Mouse (Mus musculus): Measurements from ENCODE around the gene Sft2d2.

Sft2d2 gene

GRCm38 (mm10) chr1:165190571-165191273, 3.5 kb downstream of the Sft2d2 start:
- no peak for DNase-seq (ENCODE audit: low read depth, low spot score)

- DNase-seq (ENCODE audit: low read depth, low spot score), result no peak
These were observed 4.2 kb downstream of the Sft2d2 start for GRCm38 (mm10) chr1:165190068-165190467.

DNA sequence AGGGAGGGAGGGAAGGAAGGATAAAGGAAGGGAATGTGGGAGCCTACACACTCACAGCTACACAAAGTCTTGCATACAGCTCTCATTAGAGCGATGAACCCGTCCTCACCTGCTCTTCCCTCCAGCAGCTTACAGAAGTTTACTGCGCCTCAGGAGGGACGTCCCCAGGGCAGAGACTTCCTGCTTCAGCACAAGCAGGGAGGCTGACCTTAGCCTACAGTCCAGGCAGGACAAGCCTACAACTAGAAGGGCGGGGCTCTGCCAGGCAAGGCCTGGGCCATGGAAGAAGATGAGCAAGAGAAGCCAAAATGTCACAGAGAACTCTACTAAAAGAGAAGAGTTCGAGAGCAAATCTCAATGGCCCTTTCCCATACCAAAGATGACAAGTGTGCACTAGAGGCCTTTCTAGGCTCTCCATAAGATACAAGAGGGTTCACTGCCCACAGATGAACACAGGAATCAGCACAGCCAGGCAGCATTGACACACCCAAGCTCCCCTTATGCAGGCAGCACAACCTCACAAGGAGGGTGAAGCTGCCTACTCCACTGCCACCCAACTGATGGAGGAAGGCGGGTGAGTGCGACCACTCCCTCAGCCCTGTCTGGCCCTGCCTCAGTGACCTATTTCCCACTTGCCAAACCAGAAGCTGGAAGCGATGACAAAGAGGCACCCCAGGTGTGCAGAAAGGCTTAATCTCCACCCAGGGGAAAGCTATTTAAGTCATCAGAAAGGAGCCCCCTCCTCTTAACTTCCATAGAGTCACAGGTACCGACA, 5.2 kb downstream of the Sft2d2 start:
- no peak for DNase-seq (ENCODE audit: low read depth, low spot score)

DNA sequence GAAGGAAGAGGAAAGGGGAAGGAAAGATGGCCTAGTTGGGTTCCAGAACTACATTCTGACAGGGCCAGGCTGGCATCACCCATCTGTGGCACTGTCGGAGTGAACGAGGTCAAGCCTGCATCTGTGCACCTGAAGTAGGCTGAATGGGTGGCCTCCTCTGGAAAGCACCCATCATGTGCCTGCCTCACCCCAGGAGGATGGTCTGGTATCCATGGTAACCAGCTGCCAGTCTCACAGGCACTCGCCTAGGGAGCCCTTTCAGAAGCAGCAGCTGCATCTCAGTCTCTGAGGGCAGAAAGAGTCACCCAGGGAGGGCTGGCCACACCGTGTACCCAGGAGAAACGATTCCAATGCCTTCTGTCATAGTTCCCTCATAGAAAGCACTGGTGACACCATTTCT, 6.9 kb downstream of the Sft2d2 start:
- DNase-seq (ENCODE audit: low read depth, low spot score), result no peak

DNA sequence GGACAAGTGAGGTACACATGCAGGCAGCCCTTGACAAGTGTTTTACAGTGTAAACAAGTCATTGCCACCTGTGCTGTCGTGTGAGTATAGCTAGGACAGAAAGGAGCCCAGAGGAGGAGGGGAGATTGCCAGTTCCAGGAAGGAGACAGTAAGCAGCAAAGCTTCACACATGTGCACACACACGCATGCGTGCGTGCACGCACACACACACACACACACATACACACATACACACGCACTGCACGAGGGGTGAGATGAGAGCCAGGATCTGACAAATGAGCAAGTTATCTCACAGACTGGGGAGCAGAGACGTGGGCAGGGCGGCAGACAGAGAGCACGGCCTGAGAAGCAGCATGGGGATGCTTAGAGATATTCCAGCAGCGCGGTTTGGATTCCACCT, 7.7 kb downstream of the Sft2d2 start:
- DNase-seq (ENCODE audit: low read depth, low spot score), result no peak

- peak; percentile 31 for DNase-seq (ENCODE audit: low read depth, low spot score)
These were observed 9.1 kb downstream of the Sft2d2 start for GRCm38 (mm10) chr1:165185116-165185515.

DNA sequence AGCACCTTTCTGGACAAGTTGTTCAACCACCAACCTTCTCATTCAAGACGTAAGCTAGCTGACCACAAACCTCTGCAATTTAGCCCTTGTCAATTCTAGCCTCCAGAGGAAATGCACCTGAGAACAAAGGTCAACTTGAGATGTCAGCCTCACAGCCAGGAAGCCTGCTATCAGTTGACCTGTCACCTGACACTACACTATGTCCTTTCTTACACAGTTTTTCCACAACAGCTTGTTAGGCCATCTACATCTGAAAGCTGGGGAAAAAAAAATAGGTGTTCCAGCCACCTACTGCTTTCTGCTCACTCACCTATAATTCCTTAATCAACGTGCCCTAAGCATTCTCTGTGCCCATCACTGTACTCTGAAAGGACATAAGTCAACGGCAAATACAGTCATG, 10.1 kb downstream of the Sft2d2 start:
- DNase-seq (ENCODE audit: low read depth, low spot score), result no peak

DNA sequence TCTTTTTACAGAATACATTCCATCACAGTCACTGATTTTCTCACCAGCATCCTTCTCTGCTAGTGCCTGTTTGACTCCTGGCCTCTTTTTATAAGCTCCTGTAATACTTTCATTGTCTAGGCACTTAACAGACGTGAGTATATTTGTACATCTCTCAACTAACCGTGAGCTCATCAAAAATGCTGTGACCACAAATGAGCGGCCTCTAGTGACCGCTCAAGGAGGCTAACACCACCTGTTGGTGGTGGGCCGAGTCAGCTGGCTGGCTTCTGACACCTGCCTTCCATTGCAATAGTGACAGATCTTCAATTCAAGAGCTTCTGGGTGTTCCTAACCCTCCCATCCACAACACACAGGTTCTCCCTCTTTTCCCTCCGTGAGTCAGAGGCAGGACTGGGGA, 10.8 kb downstream of the Sft2d2 start:
- DNase-seq (ENCODE audit: low read depth, low spot score), result no peak

- DNase-seq (ENCODE audit: low read depth, low spot score), result no peak
These were observed 14.9 kb downstream of the Sft2d2 start for GRCm38 (mm10) chr1:165179321-165179720.

GRCm38 (mm10) chr1:165178075-165178474, 16.2 kb downstream of the Sft2d2 start:
- DNase-seq (ENCODE audit: low read depth, low spot score), result no peak

DNA sequence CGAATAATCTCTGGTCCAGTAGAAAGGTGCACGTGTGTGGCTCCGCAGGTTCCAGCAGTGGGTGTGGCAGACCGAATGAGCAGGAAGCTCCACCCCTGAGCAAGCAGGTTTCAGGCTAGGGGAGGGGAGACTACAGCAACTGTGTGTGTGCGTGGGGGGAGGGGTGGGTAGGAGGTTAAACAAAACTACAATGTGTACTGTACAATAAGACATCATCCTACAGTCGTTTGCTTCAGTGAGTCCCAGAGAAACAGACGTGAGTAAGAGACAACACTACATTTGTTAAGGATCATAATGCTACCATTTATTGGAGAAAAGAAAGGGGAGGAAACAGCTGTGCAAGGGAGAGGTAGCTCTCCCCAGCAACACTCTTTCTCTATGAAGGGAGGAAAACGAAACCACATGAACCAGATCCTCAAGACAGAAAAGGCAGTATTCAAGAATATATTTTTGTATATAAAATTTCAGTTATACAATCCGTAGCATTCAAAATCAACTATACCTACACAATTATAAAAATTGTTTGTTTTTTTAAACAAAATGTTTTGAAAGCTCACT, 20.1 kb downstream of the Sft2d2 start:
- peak; percentile 35 for DNase-seq (ENCODE audit: low read depth, low spot score)

DNA sequence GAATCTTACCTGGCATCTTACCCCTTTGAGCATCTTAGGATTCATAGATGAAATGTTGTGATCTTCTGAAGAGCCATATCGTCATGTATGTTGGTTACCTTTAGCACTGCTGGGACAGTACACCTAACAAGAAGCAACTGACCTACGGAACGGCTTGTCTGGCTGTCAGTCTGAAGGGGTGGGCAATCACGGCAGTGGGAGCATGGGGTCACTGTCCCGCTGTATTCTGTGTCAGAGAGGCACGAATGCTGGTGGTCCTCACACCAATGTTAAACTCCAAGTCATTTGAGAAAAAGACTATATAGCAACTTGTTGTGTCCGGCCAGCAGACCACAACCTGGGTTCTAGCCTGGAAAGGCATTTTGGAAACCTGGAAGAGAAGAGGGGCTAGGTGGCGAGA, 23.0 kb downstream of the Sft2d2 start:
- no peak for DNase-seq (ENCODE audit: low read depth, low spot score)

DNA sequence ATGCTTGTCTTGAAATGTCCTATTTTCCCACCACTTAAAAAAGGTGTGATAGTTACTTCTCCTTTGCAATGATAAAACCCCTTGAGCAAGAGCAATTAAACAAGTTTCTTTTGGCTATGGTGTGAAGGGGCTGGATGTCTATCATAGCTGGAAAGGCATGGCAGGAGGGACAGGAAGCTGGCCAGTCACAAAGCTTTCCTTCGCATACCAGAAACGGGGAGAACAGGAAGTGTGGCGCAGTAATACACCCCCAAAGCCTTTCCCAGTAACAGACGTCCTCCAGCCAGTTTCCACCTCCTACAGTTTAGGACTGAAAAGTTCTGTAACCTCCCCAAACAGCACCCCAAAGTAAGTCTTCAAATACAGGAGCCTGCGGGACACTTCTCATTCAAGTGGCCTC, 24.1 kb downstream of the Sft2d2 start:
- no peak for DNase-seq (ENCODE audit: low read depth, low spot score)

DNA sequence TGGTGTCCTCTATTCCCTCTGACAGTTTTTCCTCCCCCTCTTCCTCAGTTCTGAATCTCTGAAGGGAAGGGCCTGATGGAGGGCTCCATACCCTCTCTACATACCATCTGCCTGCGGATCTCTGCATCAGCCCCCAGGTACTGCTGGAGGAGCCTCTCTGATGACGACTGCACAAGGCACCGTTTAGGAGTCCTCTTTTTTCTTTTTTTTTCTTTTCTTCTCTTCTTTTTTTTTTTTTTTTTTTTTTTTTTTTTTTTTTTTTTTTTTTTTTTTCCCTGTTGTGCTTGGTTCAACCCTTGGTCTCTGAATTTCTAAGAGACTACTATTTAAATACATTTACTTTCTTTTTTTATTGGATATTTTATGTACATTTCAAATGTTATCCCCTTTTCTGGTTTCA, 24.8 kb downstream of the Sft2d2 start:
- DNase-seq (ENCODE audit: low read depth, low spot score), result no peak

GRCm38 (mm10) chr1:165164920-165165319, 29.3 kb downstream of the Sft2d2 start:
- no peak for DNase-seq (ENCODE audit: low read depth, low spot score)

GRCm38 (mm10) chr1:165160723-165161405, 33.4 kb downstream of the Sft2d2 start, which contains the start of gene Tbx19:
Tbx19 (minus strand) TSS chr1:165160773.
- no peak for DNase-seq (ENCODE audit: low read depth, low spot score)

- no peak for DNase-seq (ENCODE audit: low read depth, low spot score)
These were observed 35.4 kb downstream of the Sft2d2 start for GRCm38 (mm10) chr1:165158841-165159240.

GRCm38 (mm10) chr1:165154162-165154561, 40.1 kb downstream of the Sft2d2 start:
- no peak for DNase-seq (ENCODE audit: low read depth, low spot score)

- no peak for DNase-seq (ENCODE audit: low read depth, low spot score)
These were observed 43.0 kb downstream of the Sft2d2 start for GRCm38 (mm10) chr1:165151216-165151615.

GRCm38 (mm10) chr1:165142343-165142916, 51.8 kb downstream of the Sft2d2 start:
- DNase-seq (ENCODE audit: low read depth, low spot score), result no peak

DNA sequence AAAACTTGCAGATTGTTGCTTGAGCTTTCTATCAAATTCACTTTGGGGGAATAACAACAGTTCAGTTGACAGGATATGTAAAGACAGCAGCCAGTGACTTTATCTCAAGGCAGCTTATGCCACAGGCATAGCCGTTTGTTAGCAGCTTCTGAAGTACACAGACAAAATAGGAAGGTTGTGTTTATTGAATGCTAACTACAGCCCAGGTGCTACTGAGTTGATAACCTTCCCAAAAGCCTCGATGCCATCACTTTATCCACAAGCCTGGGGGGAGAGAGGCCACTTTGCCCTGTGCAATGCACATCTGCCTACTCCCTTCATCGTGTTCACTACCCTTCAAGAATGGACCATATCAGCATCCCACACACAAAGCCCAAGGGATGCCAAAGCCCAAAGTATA, 54.0 kb downstream of the Sft2d2 start:
- no peak for DNase-seq (ENCODE audit: low read depth, low spot score)

DNA sequence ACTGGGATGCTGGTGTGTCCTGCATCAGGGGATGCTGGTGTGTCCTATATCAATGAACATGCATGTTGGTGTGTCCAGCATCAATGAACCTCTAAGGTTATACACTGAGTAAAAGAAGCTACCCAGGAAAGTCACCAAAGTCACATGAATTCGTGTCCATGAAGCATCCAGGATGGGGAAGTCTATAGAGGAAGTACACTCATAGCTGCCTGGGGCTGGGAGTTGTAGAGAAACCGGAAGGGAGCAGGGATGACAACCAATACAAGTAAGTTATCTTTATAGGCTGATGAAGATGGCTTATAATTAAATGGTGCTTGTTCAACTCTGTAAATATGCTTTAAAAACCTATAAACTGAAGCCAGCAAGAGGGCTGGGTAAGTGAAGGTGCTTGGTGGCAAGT, 60.4 kb downstream of the Sft2d2 start:
- DNase-seq (ENCODE audit: low read depth, low spot score), result no peak
